In genomic region chr16:43434941-43435340, GRCm38 (mm10) we compare ENCODE assay signal across 8 mouse cellular contexts.
DNase-seq lines count a peak whose midpoint lies in the region; ATAC-seq and TF ChIP-seq lines count a peak whose summit lies in the region.

No protein-coding gene starts in this region.

- WGBS in limb, embryonic 11.5 days, result 58% methylated on average over 3 of the region's 3 CpGs
- 57% methylated on average over 3 of the region's 3 CpGs for WGBS in limb, embryonic 10.5 days
- WGBS in small intestine, adult 2 months, result 73% methylated on average over 3 of the region's 3 CpGs

- no peak overlapping the region for H3K4me2 ChIP-seq in limb, embryonic 11.5 days (ENCODE audit: low read depth, severe bottlenecking)

- no peak for ATAC-seq in CD4-positive, CD25-positive, alpha-beta regulatory T cell, adult 4 months
- no peak for ATAC-seq in limb, embryonic 11.5 days (ENCODE audit: insufficient number of reproducible peaks, low FRiP score, low TSS enrichment, low read depth)
- ATAC-seq in inflammation-experienced regulatory T-cells, adult 6 months, result no peak

- H3K27me3 ChIP-seq in limb, embryonic 11.5 days (ENCODE audit: control insufficient read depth, insufficient read depth, low read length), result no peaks in the 10 kb centered on the region
- no peaks in the 10 kb centered on the region for H3K27me3 ChIP-seq in limb, embryonic 10.5 days (ENCODE audit: low read depth, poor library complexity, severe bottlenecking)
- H3K27me3 ChIP-seq in small intestine, adult 2 months (ENCODE audit: control insufficient read depth, insufficient read depth, low read length), result no peaks in the 10 kb centered on the region

- no peaks in the 10 kb centered on the region for H3K4me1 ChIP-seq in limb, embryonic 11.5 days (ENCODE audit: control insufficient read depth, insufficient read depth, low read length)
- H3K4me1 ChIP-seq in limb, embryonic 10.5 days, result no peaks in the 10 kb centered on the region
- H3K4me1 ChIP-seq in small intestine, adult 2 months (ENCODE audit: control insufficient read depth, insufficient read depth, insufficient read length, low read length), result no peaks in the 10 kb centered on the region

- peak; percentile 30; the same call in 1 of the 2 replicates for TF ChIP-seq CTCF in small intestine, adult 2 months (IDR thresholded peaks at IDR 0.05; ENCODE audit: extremely low read depth, insufficient read length, insufficient replicate concordance, low read depth, low read length)

- H3K4me3 ChIP-seq in limb, embryonic 11.5 days (ENCODE audit: low read depth, low read length), result no peak overlapping the region
- no peak overlapping the region for H3K4me3 ChIP-seq in limb, embryonic 10.5 days
- no peak overlapping the region for H3K4me3 ChIP-seq in small intestine, adult 2 months (ENCODE audit: low read depth, low read length)

- TF ChIP-seq POLR2A in small intestine, adult 2 months (IDR thresholded peaks at IDR 0.05; ENCODE audit: low read depth, low read length), result no peak

- H3K9ac ChIP-seq in limb, embryonic 11.5 days (ENCODE audit: low read length), result no peak overlapping the region

- peak; percentile 12 for DNase-seq in CD4-positive, CD25-positive, alpha-beta regulatory T cell, adult 2 months (ENCODE audit: low read depth, low spot score)
- DNase-seq in limb, embryonic 11.5 days (ENCODE audit: low spot score), result peak; percentile 28
- no peak for DNase-seq in limb, embryonic 10.5 days (ENCODE audit: low spot score)
- peak; percentile 46 to 55 for DNase-seq in cerebellum, adult 18-20 months
- DNase-seq in induced T-regulatory cell, adult 2 months (ENCODE audit: low read depth), result peak; percentile 9

- H3K36me3 ChIP-seq in limb, embryonic 11.5 days (ENCODE audit: control insufficient read depth, insufficient read depth, low read length), result no peaks in the 10 kb centered on the region
- H3K36me3 ChIP-seq in limb, embryonic 10.5 days, result no peaks in the 10 kb centered on the region
- H3K36me3 ChIP-seq in small intestine, adult 2 months (ENCODE audit: control insufficient read depth, insufficient read depth, low read length), result no peaks in the 10 kb centered on the region

- no peaks in the 10 kb centered on the region for H3K9me3 ChIP-seq in limb, embryonic 11.5 days (ENCODE audit: control insufficient read depth, low read length)
- H3K9me3 ChIP-seq in limb, embryonic 10.5 days (replicated peaks), result no peaks in the 10 kb centered on the region

- no peak overlapping the region for H3K27ac ChIP-seq in limb, embryonic 11.5 days (replicated peaks; ENCODE audit: low read depth, low read length)
- no peak overlapping the region for H3K27ac ChIP-seq in limb, embryonic 10.5 days
- H3K27ac ChIP-seq in small intestine, adult 2 months (ENCODE audit: insufficient read depth, low read depth, low read length), result no peak overlapping the region
